Comparison of ENCODE assay signal across 15 mouse cellular contexts in the genomic region with DNA sequence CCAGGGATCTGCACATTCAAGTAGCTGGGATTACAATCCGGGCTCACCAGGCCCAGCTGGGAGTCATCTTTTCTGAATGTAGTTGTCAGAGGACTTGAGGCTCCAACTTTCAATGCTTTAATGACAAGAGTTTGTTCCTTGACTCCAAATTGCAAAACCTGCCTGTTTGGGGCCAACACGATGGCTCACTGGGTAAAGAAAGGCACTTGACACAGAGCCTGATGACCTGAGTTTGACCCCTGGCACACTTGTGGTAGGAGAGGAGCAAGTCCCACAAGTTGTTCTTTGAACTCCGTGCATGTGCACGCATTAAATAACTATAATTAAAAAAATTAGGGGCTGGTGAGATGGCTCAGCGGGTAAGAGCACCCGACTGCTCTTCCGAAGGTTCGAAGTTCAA.
"Had no signal": no experiment of that assay in that cellular context is flagged by ENCODE, and none has a peak within 500 bp of the region (broad histone marks: within the 10 kb centered on the region; RNA-seq: fewer than 3 reads in every experiment).

No protein-coding gene starts in this region.

- H3K4me2 ChIP-seq: kidney, embryonic 15.5 days; limb, embryonic 15.5 days; liver, embryonic 15.5 days; lung, embryonic 14.5 days; neural tube, embryonic 15.5 days had no signal

- DNase-seq: layer of hippocampus, adult 9-11 months; layer of hippocampus, postnatal 36 days; lung, embryonic 14.5 days; lung, postnatal 10 days; lung, postnatal 4 days; midbrain, embryonic 14.5 days; right cerebral cortex, adult 18-20 months; right cerebral cortex, postnatal 25 days; thymus, postnatal 4 days had no signal

- H3K27ac ChIP-seq: liver, embryonic 15.5 days; midbrain, embryonic 10.5 days had no signal

- H3K9me3 ChIP-seq: kidney, embryonic 15.5 days; limb, embryonic 15.5 days; liver, embryonic 15.5 days; midbrain, embryonic 10.5 days; neural tube, embryonic 15.5 days had no signal

- H3K4me3 ChIP-seq: kidney, embryonic 15.5 days; limb, embryonic 15.5 days; liver, embryonic 15.5 days; midbrain, embryonic 10.5 days; myocyte; neural tube, embryonic 15.5 days had no signal

- H3K27me3 ChIP-seq: kidney, embryonic 15.5 days; limb, embryonic 15.5 days; liver, embryonic 15.5 days; neural tube, embryonic 15.5 days had no signal

- H3K9ac ChIP-seq: kidney, embryonic 15.5 days; limb, embryonic 15.5 days; liver, embryonic 15.5 days; lung, embryonic 14.5 days; neural tube, embryonic 15.5 days had no signal
